Mouse (Mus musculus): ENCODE data around the gene Art4. TPM values are rescaled to one million over a fixed set of nuclear protein-coding genes. Genes with fewer than 3 reads are reported as not detected.

Art4 gene
- polyA plus RNA-seq, 1 experiment from 2014 or later = 10.6 TPM

GRCm38 (mm10) chr6:136807395-136808013 is 50.0 kb downstream of the Art4 start:
- Histone ChIP-seq H3K36me3 (replicated peaks; ENCODE audit: insufficient read depth, low read length) (peaks cover 8% of the 10 kb centered on the region; the same call in 1 of the 2 replicates), H3K9ac (replicated peaks) (peak overlapping the region; percentile 28), H3K4me2 (ENCODE audit: low read depth, low read length) (peak overlapping the region; percentile 70), H3K4me3 (ENCODE audit: low read depth, low read length) (peak overlapping the region; percentile 91), H3K4me1 (ENCODE audit: insufficient read depth) (peaks cover 32% of the 10 kb centered on the region), H3K27me3 (ENCODE audit: insufficient read depth, low read length) (no peaks in the 10 kb centered on the region), H3K27ac (ENCODE audit: low read depth) (peak overlapping the region; percentile 78), H3K9me3 (ENCODE audit: low read length) (no peaks in the 10 kb centered on the region)
- 49% methylated on average over 18 of the region's 18 CpGs for WGBS (ENCODE audit: insufficient replicate concordance)
- DNase-seq (peak; percentile 25), ATAC-seq (no peak)
- TF ChIP-seq EP300 (IDR thresholded peaks at IDR 0.05; ENCODE audit: low read depth) (no peak), CTCF (IDR thresholded peaks at IDR 0.05; ENCODE audit: low read depth) (no peak)

- peak overlapping the region; percentile 91; the same call in 1 of the 2 replicates for H3K4me3 ChIP-seq (ENCODE audit: low read depth, low read length)
Observed at GRCm38 (mm10) chr6:136806819-136807218, 50.7 kb downstream of the Art4 start.

GRCm38 (mm10) chr6:136805409-136805775 is 52.1 kb downstream of the Art4 start:
- TF ChIP-seq EP300 (IDR thresholded peaks at IDR 0.05; ENCODE audit: low read depth) = no peak
- TF ChIP-seq CTCF (IDR thresholded peaks at IDR 0.05; ENCODE audit: low read depth) = no peak
- peak overlapping the region; percentile 77; the same call in 1 of the 2 replicates for H3K4me3 ChIP-seq (ENCODE audit: low read depth, low read length)
- H3K9ac ChIP-seq (replicated peaks) = no peak overlapping the region; the same call in none of the 2 replicates
- 71% methylated on average over 1 of the region's 1 CpGs for WGBS (ENCODE audit: insufficient replicate concordance)
- H3K9me3 ChIP-seq (ENCODE audit: low read length) = no peaks in the 10 kb centered on the region
- no peaks in the 10 kb centered on the region for H3K27me3 ChIP-seq (ENCODE audit: insufficient read depth, low read length)
- peaks cover 31% of the 10 kb centered on the region for H3K4me1 ChIP-seq (ENCODE audit: insufficient read depth)
- peaks cover under 1% of the 10 kb centered on the region; the same call in 1 of the 2 replicates for H3K36me3 ChIP-seq (replicated peaks; ENCODE audit: insufficient read depth, low read length)
- peak overlapping the region; percentile 100 for H3K27ac ChIP-seq (ENCODE audit: low read depth)
- ATAC-seq = no peak
- peak overlapping the region; percentile 87 for H3K4me2 ChIP-seq (ENCODE audit: low read depth, low read length)
- no peak for DNase-seq

More at GRCm38 (mm10) chr6:136806819-136807218, 50.7 kb downstream of the Art4 start:
- H3K27ac ChIP-seq (ENCODE audit: low read depth) = 0 out of 2 replicates have a peak overlapping the region, but pooled peaks have one; percentile 78
- H3K36me3 ChIP-seq (replicated peaks; ENCODE audit: insufficient read depth, low read length) = peaks cover 5% of the 10 kb centered on the region; the same call in 1 of the 2 replicates
- 80% methylated on average over 5 of the region's 5 CpGs for WGBS (ENCODE audit: insufficient replicate concordance)
- H3K4me2 ChIP-seq (ENCODE audit: low read depth, low read length) = peak overlapping the region; percentile 70
- ATAC-seq = no peak
- no peak for DNase-seq
- H3K27me3 ChIP-seq (ENCODE audit: insufficient read depth, low read length) = no peaks in the 10 kb centered on the region
- H3K4me1 ChIP-seq (ENCODE audit: insufficient read depth) = peaks cover 32% of the 10 kb centered on the region
- H3K9me3 ChIP-seq (ENCODE audit: low read length) = no peaks in the 10 kb centered on the region
- TF ChIP-seq CTCF (IDR thresholded peaks at IDR 0.05; ENCODE audit: low read depth) = no peak
- no peak for TF ChIP-seq EP300 (IDR thresholded peaks at IDR 0.05; ENCODE audit: low read depth)
- 0 out of 2 replicates have a peak overlapping the region, but pooled peaks have one; percentile 28 for H3K9ac ChIP-seq (replicated peaks)

- Histone ChIP-seq H3K27me3 (ENCODE audit: insufficient read depth, low read length) (no peaks in the 10 kb centered on the region), H3K9ac (replicated peaks) (peak overlapping the region; percentile 91), H3K4me3 (ENCODE audit: low read depth, low read length) (peak overlapping the region; percentile 77), H3K27ac (ENCODE audit: low read depth) (peak overlapping the region; percentile 100), H3K4me2 (ENCODE audit: low read depth, low read length) (peak overlapping the region; percentile 87), H3K4me1 (ENCODE audit: insufficient read depth) (peaks cover 25% of the 10 kb centered on the region), H3K36me3 (replicated peaks; ENCODE audit: insufficient read depth, low read length) (no peaks in the 10 kb centered on the region), H3K9me3 (ENCODE audit: low read length) (no peaks in the 10 kb centered on the region)
- no peak for TF ChIP-seq CTCF (IDR thresholded peaks at IDR 0.05; ENCODE audit: low read depth)
- TF ChIP-seq EP300 (IDR thresholded peaks at IDR 0.05; ENCODE audit: low read depth) = no peak
- DNase-seq (peak; percentile 32), ATAC-seq (no peak)
- WGBS (ENCODE audit: insufficient replicate concordance) = 13% methylated on average over 9 of the region's 9 CpGs
Observed at GRCm38 (mm10) chr6:136804705-136805408, 52.7 kb downstream of the Art4 start.

GRCm38 (mm10) chr6:136803739-136804633 is 53.5 kb downstream of the Art4 start, which contains the start of gene Hist4h4:
TSS of gene Hist4h4 (minus strand) at chr6:136804415.
- Histone ChIP-seq H3K4me3 (ENCODE audit: low read depth, low read length) (peak within 1 kb of the TSS; percentile 77), H3K9me3 (ENCODE audit: low read length) (no peaks in the 10 kb centered on the region), H3K36me3 (replicated peaks; ENCODE audit: insufficient read depth, low read length) (no peaks in the 10 kb centered on the region), H3K27me3 (ENCODE audit: insufficient read depth, low read length) (no peaks in the 10 kb centered on the region), H3K9ac (replicated peaks) (peak within 1 kb of the TSS; percentile 91), H3K27ac (ENCODE audit: low read depth) (peak within 1 kb of the TSS; percentile 100), H3K4me2 (ENCODE audit: low read depth, low read length) (peak within 1 kb of the TSS; percentile 87), H3K4me1 (ENCODE audit: insufficient read depth) (peaks cover 21% of the 10 kb centered on the region)
- WGBS (ENCODE audit: insufficient replicate concordance) = 2% methylated on average over 50 of the region's 50 CpGs
- peak; percentile 93 for DNase-seq
- peak; percentile 57 for ATAC-seq
- TF ChIP-seq EP300 (IDR thresholded peaks at IDR 0.05; ENCODE audit: low read depth) (peak; percentile 89), CTCF (IDR thresholded peaks at IDR 0.05; ENCODE audit: low read depth) (no peak)
